Mouse (Mus musculus) heart, embryonic 14.5 days (tissue): Measurements from ENCODE around the gene Gab1. TPM values are rescaled to one million over a fixed set of nuclear protein-coding genes. Genes with fewer than 3 reads are reported as not detected.

Experiments
- ATAC-seq: fragments of 200-750 bp; cut with Nextera tagmentation; 2 replicates; pipeline ENCODE4 v1.8.0; 2017; ENCODE audit warnings: low read depth, moderate TSS enrichment; ENCODE audit not compliant: insufficient number of reproducible peaks, insufficient read depth, low FRiP score
- H3K27ac ChIP-seq, 2 experiments: fragments of 200-500 bp in 1 of 2; fragments of 300-500 bp in 1 of 2; sonication (generic) in 1 of 2; replicated peaks in 1 of 2; 2 replicates each; pipeline ENCODE4 v1.5.1; 2012 to 2014; ENCODE audit warnings: low read depth in 2 of 2, low read length in 2 of 2, control low read depth in 1 of 2, mild to moderate bottlenecking in 1 of 2, mixed read lengths in 1 of 2; ENCODE audit not compliant: control insufficient read depth in 1 of 2, insufficient read depth in 1 of 2
- H3K27me3 ChIP-seq: fragments of 300-500 bp; sonication (generic); 2 replicates; pipeline ENCODE4 v1.6.1; 2014; ENCODE audit warnings: mild to moderate bottlenecking, low read length, control low read depth; ENCODE audit not compliant: control insufficient read depth, insufficient read depth
- H3K36me3 ChIP-seq: fragments of 300-500 bp; sonication (generic); 2 replicates; pipeline ENCODE4 v1.6.1; 2014; ENCODE audit warnings: mild to moderate bottlenecking, control low read depth, low read length, mixed read lengths; ENCODE audit not compliant: control insufficient read depth, insufficient read depth
- H3K4me1 ChIP-seq, 2 experiments: fragments of 200-500 bp in 1 of 2; fragments of 300-500 bp in 1 of 2; sonication (generic) in 1 of 2; 2 replicates each; pipeline ENCODE4 v1.6.1; 2012 to 2014; ENCODE audit warnings: low read length in 2 of 2, control low read depth in 1 of 2, mixed read lengths in 1 of 2; ENCODE audit not compliant: control insufficient read depth in 2 of 2, insufficient read depth in 2 of 2
- H3K4me2 ChIP-seq: fragments of 300-500 bp; sonication (generic); 2 replicates; pipeline ENCODE4 v1.6.1; 2014; ENCODE audit warnings: mild to moderate bottlenecking, low read length
- H3K4me3 ChIP-seq, 2 experiments: fragments of 200-500 bp in 1 of 2; fragments of 300-500 bp in 1 of 2; sonication (generic) in 1 of 2; 2 replicates each; pipeline ENCODE4 v1.5.1; 2012 to 2014; ENCODE audit warnings: low read length in 2 of 2, mild to moderate bottlenecking in 2 of 2, control low read depth in 1 of 2, low read depth in 1 of 2, moderate library complexity in 1 of 2; ENCODE audit not compliant: control insufficient read depth in 1 of 2, insufficient read depth in 1 of 2
- H3K9ac ChIP-seq: fragments of 300-500 bp; sonication (generic); 2 replicates; pipeline ENCODE4 v1.6.1; 2014; ENCODE audit warnings: mild to moderate bottlenecking, low read length
- H3K9me3 ChIP-seq: fragments of 300-500 bp; sonication (generic); 2 replicates; pipeline ENCODE4 v1.6.1; 2016; ENCODE audit warnings: low read length, control low read depth; ENCODE audit not compliant: control insufficient read depth
- WGBS: fragments of 180-500 bp; shearing (Covaris S2); extraction: QIAGEN DNeasy Blood & Tissue Kit; methylation state at CpG from one replicate; pipeline ENCODE4 v1.1.7; 2014; 5-methylcytosine and 5-hydroxymethylcytosine counted together
- polyA plus RNA-seq: library from polyadenylated mRNA; unstranded; fragments of >200 nt; fragmentation: Nextera tagmentation; extraction: Ambion mirVana; gene quantifications from 2 replicates; pipeline ENCODE4 v1.2.1, GENCODE M21; 2014

Gab1 gene
- polyA plus RNA-seq, 1 experiment from 2014 or later, result 44.4 TPM

- no peaks in the 10 kb centered on the region for H3K9me3 ChIP-seq
- 29% methylated on average over 8 of the region's 9 CpGs for WGBS
- H3K4me3 ChIP-seq, result no peak overlapping the region
- no peaks in the 10 kb centered on the region for H3K27me3 ChIP-seq
- peaks cover 43 to 82% of the 10 kb centered on the region in 2 experiments for H3K4me1 ChIP-seq
- peak overlapping the region; percentile 42 for H3K4me2 ChIP-seq
- ATAC-seq, result peak; percentile 17; the same call in 1 of the 2 replicates
- peak overlapping the region; percentile 2; the same call in 1 of the 2 replicates for H3K9ac ChIP-seq
- peak overlapping the region; percentile 70 to 78 for H3K27ac ChIP-seq
- no peaks in the 10 kb centered on the region for H3K36me3 ChIP-seq
Measured at GRCm38 (mm10) chr8:80852412-80853165, 27.7 kb downstream of the Gab1 start.

- Histone ChIP-seq H3K27me3 (no peaks in the 10 kb centered on the region), H3K9me3 (no peaks in the 10 kb centered on the region), H3K4me3 (no peak overlapping the region), H3K4me2 (peak overlapping the region; percentile 26; the same call in 1 of the 2 replicates), H3K36me3 (no peaks in the 10 kb centered on the region), H3K27ac (peak overlapping the region; percentile 28 to 68; a peak in 3 of 4 replicates), H3K4me1 (peaks cover 47 to 86% of the 10 kb centered on the region in 2 experiments), H3K9ac (no peak overlapping the region)
- WGBS, result 20% methylated on average over 6 of the region's 6 CpGs
- ATAC-seq, result no peak
Measured at GRCm38 (mm10) chr8:80851648-80852047, 28.7 kb downstream of the Gab1 start.

GRCm38 (mm10) chr8:80850013-80850412 is 30.3 kb downstream of the Gab1 start:
- H3K4me3 ChIP-seq, result no peak overlapping the region
- no peaks in the 10 kb centered on the region for H3K36me3 ChIP-seq
- H3K4me2 ChIP-seq, result no peak overlapping the region
- H3K9ac ChIP-seq, result no peak overlapping the region
- 65% methylated on average over 4 of the region's 4 CpGs for WGBS
- no peaks in the 10 kb centered on the region for H3K27me3 ChIP-seq
- H3K4me1 ChIP-seq, result peaks cover 50 to 86% of the 10 kb centered on the region in 2 experiments
- H3K27ac ChIP-seq, result no peak overlapping the region
- no peaks in the 10 kb centered on the region for H3K9me3 ChIP-seq
- no peak for ATAC-seq

GRCm38 (mm10) chr8:80848631-80849030 is 31.7 kb downstream of the Gab1 start:
- WGBS, result 73% methylated on average over 11 of the region's 11 CpGs
- Histone ChIP-seq H3K27ac (peak overlapping the region; percentile 53 to 82; a peak in 2 of 4 replicates), H3K4me2 (peak overlapping the region; percentile 42; the same call in 1 of the 2 replicates), H3K4me1 (peaks cover 55 to 92% of the 10 kb centered on the region in 2 experiments), H3K9ac (peak overlapping the region; percentile 54), H3K36me3 (no peaks in the 10 kb centered on the region), H3K9me3 (no peaks in the 10 kb centered on the region), H3K27me3 (no peaks in the 10 kb centered on the region), H3K4me3 (no peak overlapping the region)
- ATAC-seq, result no peak

GRCm38 (mm10) chr8:80847912-80848311 is 32.4 kb downstream of the Gab1 start:
- ATAC-seq, result no peak
- peaks cover 48 to 90% of the 10 kb centered on the region in 2 experiments for H3K4me1 ChIP-seq

GRCm38 (mm10) chr8:80845284-80845683 is 35.0 kb downstream of the Gab1 start:
- H3K9me3 ChIP-seq, result no peaks in the 10 kb centered on the region
- H3K4me3 ChIP-seq, result no peak overlapping the region
- H3K27ac ChIP-seq, result peak overlapping the region; percentile 87 to 89
- peak overlapping the region; percentile 17 for H3K9ac ChIP-seq
- WGBS, result 29% methylated on average over 13 of the region's 13 CpGs
- H3K27me3 ChIP-seq, result no peaks in the 10 kb centered on the region
- H3K4me2 ChIP-seq, result peak overlapping the region; percentile 47
- H3K4me1 ChIP-seq, result peaks cover 46 to 89% of the 10 kb centered on the region in 2 experiments
- ATAC-seq, result no peak
- no peaks in the 10 kb centered on the region for H3K36me3 ChIP-seq

More at GRCm38 (mm10) chr8:80847912-80848311, 32.4 kb downstream of the Gab1 start:
- H3K27me3 ChIP-seq, result no peaks in the 10 kb centered on the region
- H3K9me3 ChIP-seq, result no peaks in the 10 kb centered on the region
- peak overlapping the region; percentile 52 to 82; a peak in 3 of 4 replicates for H3K27ac ChIP-seq
- no peak overlapping the region for H3K4me3 ChIP-seq
- 34% methylated on average over 9 of the region's 9 CpGs for WGBS
- H3K9ac ChIP-seq, result peak overlapping the region; percentile 54
- H3K36me3 ChIP-seq, result no peaks in the 10 kb centered on the region
- peak overlapping the region; percentile 42 for H3K4me2 ChIP-seq

GRCm38 (mm10) chr8:80843744-80844434 is 36.4 kb downstream of the Gab1 start:
- ATAC-seq, result no peak
- 38% methylated on average over 9 of the region's 9 CpGs for WGBS
- no peaks in the 10 kb centered on the region for H3K27me3 ChIP-seq
- peak overlapping the region; percentile 9; the same call in 1 of the 2 replicates for H3K4me2 ChIP-seq
- H3K27ac ChIP-seq, result peak overlapping the region; percentile 89 to 98
- H3K4me3 ChIP-seq, result no peak overlapping the region
- peaks cover 45 to 84% of the 10 kb centered on the region in 2 experiments for H3K4me1 ChIP-seq
- 0 out of 2 replicates have a peak, but pooled peaks cover 4% of the 10 kb centered on the region for H3K36me3 ChIP-seq
- peak overlapping the region; percentile 44; the same call in 1 of the 2 replicates for H3K9ac ChIP-seq
- no peaks in the 10 kb centered on the region for H3K9me3 ChIP-seq
